Mouse (Mus musculus): ENCODE measurements at regions not wholly inside any gene's neighbourhood (a gene's known extent, or its start where the extent isn't known, plus 50 kb on each side); places are given as distances from the start of the nearest gene placed in this dataset.

GRCm38 (mm10) chr3:140875500-140876200, 336.5 kb downstream of the Pdha2 start:
- DNase-seq (ENCODE audit: low read depth), result no peak

DNA sequence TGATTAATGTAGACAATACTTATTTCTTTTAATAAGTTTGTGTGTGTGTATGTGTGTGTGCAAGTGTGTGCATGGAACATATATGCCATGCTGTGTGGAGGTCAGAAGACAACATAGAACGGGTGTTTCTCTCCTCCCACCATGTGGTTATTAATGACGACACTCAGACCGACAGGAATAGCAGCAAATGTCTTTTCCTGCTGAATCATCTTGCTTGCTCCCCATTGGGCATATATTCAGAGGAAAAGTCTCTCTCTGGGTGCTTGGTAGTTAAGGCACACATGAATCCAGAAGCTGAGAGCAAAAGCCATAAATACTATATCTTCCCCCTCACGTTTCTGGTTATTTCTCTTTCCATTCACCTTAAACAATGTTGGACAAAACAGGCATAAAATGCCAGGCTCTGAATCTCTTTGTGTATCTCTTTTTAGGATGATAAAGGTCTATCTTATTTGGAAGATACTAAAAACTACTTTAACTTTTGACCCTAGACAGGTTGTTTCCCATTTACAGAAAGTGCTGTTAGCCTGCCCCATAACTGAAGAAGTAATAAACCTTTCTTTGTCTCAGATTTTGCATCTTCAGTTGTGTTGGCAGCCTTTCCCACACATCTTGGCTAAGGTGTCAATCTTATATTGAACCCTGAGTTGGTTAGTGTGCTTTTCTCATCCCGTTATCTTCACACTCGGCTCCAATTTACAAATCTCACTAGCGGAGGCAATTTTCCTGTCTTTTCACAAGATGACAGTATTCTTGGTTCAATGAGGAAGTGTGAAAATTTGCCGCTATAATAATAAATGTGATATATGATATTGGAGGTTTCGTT, 337.9 kb downstream of the Pdha2 start:
- no peak for DNase-seq (ENCODE audit: low read depth)

DNA sequence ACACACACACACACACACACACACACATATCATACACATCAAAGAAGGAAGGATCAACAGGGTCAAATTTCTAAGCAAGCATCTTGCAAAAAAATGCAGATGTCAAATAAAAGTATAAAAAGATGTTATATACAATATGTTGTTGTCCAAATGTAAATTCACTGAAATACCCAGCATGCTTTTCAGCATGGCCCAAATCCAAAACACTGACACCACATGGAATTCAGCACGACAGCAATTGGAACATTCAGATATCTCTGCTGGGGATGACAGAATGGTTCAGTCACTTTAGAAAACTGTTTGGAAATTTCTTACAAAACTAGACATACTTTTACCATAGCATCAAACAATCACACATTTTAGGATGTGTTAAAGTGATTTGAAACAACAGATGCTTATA, 339.6 kb downstream of the Pdha2 start:
- no peak for DNase-seq (ENCODE audit: low read depth)

DNA sequence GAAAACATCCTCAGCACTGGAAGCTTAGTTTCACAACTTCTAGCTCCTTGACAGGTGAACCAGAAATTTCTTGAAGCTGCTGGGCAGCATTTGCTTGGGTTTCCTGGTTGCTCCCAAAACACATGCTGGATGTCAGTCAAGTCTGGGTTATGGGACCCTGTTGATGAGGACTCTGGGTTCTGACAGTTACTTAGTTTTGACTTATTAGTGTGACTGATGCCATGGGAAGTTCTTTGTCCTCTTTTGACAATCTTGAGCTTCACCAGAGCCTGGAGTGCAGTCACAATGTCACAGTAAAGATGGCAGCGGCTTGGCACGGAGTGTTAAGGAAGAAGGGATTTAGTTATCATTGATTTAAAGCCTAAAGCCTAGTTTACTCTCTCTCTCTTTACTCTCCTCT, 340.9 kb downstream of the Pdha2 start:
- DNase-seq (ENCODE audit: low read depth), result no peak

DNA sequence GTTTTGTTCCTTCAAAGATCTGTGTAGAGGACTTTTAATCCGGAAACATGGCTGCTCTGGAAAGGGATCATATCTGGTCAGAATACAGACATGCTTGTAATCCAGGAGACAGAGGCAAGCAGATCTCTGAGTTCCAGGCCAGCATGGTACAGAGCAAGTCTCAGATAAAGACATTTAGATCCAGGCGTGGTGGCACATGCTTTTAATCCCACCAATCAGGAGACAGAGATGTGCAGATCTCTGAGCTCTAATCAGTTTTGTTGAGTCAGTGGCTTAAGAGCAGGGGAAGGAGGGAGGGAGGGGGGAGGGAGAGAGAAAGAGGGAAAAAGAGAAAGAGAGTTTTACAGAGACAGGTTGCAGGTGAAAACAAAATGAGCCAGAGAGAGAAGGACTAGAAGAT, 372.0 kb downstream of the Pdha2 start:
- no peak for DNase-seq (ENCODE audit: low read depth)

- no peak for DNase-seq (ENCODE audit: low read depth)
These were observed 374.1 kb downstream of the Pdha2 start for GRCm38 (mm10) chr3:140837976-140838581.

- DNase-seq (ENCODE audit: low read depth), result no peak
These were observed 390.9 kb downstream of the Pdha2 start for GRCm38 (mm10) chr3:140821266-140821665.

- no peak for DNase-seq (ENCODE audit: low read depth)
These were observed 406.6 kb downstream of the Pdha2 start for GRCm38 (mm10) chr3:140805586-140805985.

DNA sequence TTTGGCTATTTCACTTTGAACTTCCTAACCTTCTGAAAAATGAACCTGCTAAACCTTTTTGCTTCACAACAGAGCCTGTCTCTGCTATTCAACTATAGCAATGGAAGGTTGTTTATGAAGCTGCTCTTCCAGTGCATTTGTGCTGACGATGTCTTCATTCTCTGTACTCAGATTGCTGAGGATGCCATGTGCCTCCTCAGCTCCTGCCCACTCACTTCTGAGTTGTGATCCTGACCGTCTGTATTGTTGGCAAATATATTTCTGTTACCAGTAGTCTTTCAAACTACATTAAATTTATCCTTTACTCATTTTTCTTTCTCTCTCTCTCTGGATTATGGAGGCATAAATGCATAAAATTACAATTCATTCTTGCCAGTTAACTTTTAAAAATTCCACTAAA, 419.2 kb downstream of the Pdha2 start:
- DNase-seq (ENCODE audit: low read depth), result no peak

DNA sequence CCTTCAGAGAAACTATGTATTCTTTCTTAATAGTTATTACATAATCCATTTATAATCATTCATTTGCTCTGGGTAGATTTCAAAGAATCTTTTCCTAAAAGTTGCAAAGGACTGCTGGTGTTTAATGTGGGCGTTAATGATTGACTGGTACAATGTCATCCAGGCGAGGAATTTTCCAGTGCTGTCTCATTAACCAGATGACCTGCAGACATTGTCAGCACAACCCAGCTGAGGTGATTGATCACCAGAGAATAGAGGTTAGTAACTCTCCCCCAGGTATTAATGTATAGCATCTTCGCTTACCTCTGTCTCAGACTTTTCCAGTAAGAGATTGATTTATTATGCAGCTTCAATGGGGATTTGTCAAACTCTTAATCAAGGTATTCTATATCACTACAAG, 426.5 kb downstream of the Pdha2 start:
- no peak for DNase-seq (ENCODE audit: low read depth)

GRCm38 (mm10) chr3:140760051-140760450, 452.1 kb downstream of the Pdha2 start:
- DNase-seq (ENCODE audit: low read depth), result no peak

- DNase-seq (ENCODE audit: low read depth), result no peak
These were observed 467.7 kb downstream of the Pdha2 start for GRCm38 (mm10) chr3:140744501-140744900.

DNA sequence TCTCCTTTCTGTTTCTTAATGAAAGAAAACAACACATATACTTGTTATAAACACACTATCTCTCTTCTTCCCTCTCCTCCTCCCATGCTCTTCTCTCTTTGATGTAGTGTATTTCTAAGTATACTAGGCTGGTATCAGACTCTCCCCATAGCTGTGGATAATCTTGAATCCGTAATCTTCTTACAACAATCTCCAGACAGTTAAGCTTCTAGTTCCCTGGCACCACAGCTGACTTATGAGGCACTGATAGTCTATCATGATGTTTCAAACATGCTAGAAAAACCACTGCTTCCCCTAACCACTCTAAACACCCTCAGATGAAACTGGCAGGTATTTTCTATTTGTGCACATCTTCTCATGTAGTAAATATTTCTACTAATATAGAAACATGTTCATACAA, 471.7 kb downstream of the Pdha2 start:
- DNase-seq (ENCODE audit: low read depth), result no peak

- no peak for DNase-seq (ENCODE audit: low read depth)
These were observed 473.3 kb downstream of the Pdha2 start for GRCm38 (mm10) chr3:140738654-140739369.

- no peak for DNase-seq (ENCODE audit: low read depth)
These were observed 495.3 kb downstream of the Pdha2 start for GRCm38 (mm10) chr3:140716896-140717295.

DNA sequence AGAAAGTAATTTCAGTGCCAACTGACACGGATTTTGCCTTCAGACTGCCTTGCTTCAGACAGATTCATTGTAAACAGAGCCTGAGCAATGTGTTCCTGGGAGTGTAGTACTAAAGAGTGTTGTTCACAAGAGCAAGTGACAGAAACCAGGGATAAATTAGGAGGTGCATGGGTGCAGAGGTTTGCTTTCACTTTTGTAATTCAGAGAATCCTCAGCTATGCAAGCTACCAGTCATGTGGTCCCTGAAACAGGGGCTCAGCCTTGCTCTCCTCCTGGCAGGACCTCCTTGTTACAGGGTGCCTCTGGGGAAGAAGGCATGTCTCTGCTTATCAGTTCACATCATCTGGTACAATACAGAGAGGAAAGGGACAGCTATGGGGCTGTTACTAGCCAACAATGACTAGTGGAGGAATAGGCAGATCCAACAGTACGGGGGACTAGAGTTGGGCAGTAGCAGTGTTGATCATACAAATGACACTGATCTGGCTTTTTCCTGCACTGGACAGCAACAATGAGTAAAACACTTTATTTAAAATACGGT, 504.5 kb downstream of the Pdha2 start:
- DNase-seq (ENCODE audit: low read depth), result no peak

- DNase-seq (ENCODE audit: low read depth), result no peak
These were observed 505.4 kb downstream of the Pdha2 start for GRCm38 (mm10) chr3:140706725-140707124.

DNA sequence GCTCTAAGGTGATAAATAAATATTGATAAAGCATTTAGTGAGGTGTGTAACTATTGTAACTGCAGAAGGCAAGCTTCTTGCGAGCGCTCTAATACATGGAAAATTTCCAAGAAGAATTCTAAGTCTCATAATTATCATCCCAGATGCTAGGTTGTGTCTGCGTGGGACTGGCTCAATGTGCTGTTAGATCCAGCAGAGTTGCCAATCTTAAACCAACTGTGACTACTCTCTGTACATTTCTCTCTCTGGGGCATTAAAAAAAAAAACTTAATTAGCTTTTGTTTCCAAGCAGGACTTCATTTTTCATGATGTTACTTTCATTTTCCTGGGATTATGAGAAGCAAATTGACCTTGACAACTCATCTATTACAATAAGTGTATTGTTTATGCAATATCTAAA, 506.6 kb downstream of the Pdha2 start:
- DNase-seq (ENCODE audit: low read depth), result no peak

GRCm38 (mm10) chr3:140702929-140703328, 509.2 kb downstream of the Pdha2 start:
- DNase-seq (ENCODE audit: low read depth), result no peak

DNA sequence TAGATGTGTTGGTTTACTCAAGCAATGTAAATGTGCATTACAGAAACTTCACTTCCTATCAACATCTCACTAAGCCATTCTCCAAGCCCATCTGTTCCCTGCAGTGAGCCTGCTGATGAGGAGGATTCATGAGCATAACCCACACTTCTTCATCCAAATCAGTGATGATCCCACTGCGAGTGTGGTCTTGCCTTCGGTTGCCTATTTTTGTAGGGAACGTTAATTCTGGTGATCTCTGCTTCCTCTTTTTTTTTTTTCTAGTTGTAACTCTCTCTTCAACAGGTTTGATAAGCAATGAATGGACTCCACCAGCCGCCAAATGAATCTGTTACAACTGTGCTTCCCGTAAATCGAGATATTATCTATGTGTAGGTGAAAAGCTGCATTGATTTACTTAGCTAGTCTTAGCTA, 509.9 kb downstream of the Pdha2 start:
- no peak for DNase-seq (ENCODE audit: low read depth)

- no peak for DNase-seq (ENCODE audit: low read depth)
These were observed 514.9 kb downstream of the Pdha2 start for GRCm38 (mm10) chr3:140697295-140697694.

- no peak for DNase-seq (ENCODE audit: low read depth)
These were observed 529.4 kb downstream of the Pdha2 start for GRCm38 (mm10) chr3:140682794-140683193.
